Mouse (Mus musculus): ENCODE data around the gene Sun2. TPM values are rescaled to one million over a fixed set of nuclear protein-coding genes. Genes with fewer than 3 reads are reported as not detected.

Sun2 gene
- total and polyA plus RNA-seq, 3 experiments = 18.6 to 26.5 (median 22.3) TPM

DNA sequence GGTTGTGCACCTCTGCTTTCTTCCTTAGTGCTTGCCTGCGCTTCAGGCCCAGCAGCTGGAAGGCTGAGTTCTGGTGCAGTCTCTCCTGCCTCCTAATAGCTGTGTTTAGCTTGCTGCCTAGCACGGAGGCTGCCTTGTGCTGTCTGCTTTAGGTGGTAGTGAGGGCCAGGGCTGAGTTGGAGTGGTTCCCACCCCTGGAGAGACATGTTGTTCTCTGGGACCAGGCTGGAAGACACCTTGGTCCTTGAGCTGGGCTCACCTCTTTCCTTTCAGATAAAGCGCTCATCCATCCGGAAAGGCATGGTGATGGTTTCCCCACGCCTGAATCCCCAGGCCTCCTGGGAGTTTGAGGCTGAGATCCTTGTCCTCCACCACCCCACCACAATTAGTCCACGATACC lies 25.6 kb downstream of the Sun2 start:
- in situ Hi-C loops (cut with MboI; ENCODE audit: low pct_ligation_motif_present, low pct_unique_long_range_greater_than_20kb, low sequenced_read_pairs) (no loop called here), dilution Hi-C loops (cut with MboI; ENCODE audit: extremely low pct_ligation_motif_present, extremely low pct_unique_long_range_greater_than_20kb, low sequenced_read_pairs) (no loop called here)

GRCm38 (mm10) chr15:79715646-79716045 lies 26.7 kb downstream of the Sun2 start:
- no peak overlapping the region for H3K4me3 ChIP-seq (replicated peaks in 1 of 3; ENCODE audit: low read depth in 2 of 3, low read length in 2 of 3, poor library complexity in 1 of 3)
- no peaks in the 10 kb centered on the region for H3K27me3 ChIP-seq (replicated peaks)
- H3K4me2 ChIP-seq (ENCODE audit: insufficient read depth, low read depth, poor library complexity, severe bottlenecking) = no peak overlapping the region
- no peaks in the 10 kb centered on the region for H3K9me3 ChIP-seq (replicated peaks; ENCODE audit: low read length)
- H3K36me3 ChIP-seq (replicated peaks in 1 of 2; ENCODE audit: control insufficient read depth in 1 of 2, insufficient read depth in 1 of 2, low read length in 1 of 2) = peaks cover 83 to 95% of the 10 kb centered on the region in 2 experiments
- H3K27ac ChIP-seq (ENCODE audit: insufficient read depth, low read depth) = no peak overlapping the region
- H3K79me2 ChIP-seq (replicated peaks; ENCODE audit: control insufficient read depth, extremely low read depth, insufficient read depth, poor library complexity, severe bottlenecking) = no peaks in the 10 kb centered on the region
- no peaks in the 10 kb centered on the region for H3K4me1 ChIP-seq (ENCODE audit: control insufficient read depth in 1 of 2, insufficient read depth in 2 of 2)
- no peak for TF ChIP-seq POLR2AphosphoS2 (IDR thresholded peaks at IDR 0.05; ENCODE audit: low read depth, low read length)
- no peak for TF ChIP-seq MAZ (IDR thresholded peaks at IDR 0.05; ENCODE audit: low read depth, low read length)
- TF ChIP-seq MYC (IDR thresholded peaks at IDR 0.05; ENCODE audit: low read depth, low read length) = no peak
- TF ChIP-seq CTCF (conservative IDR thresholded peaks at IDR 0.05 in 1 of 2, IDR thresholded peaks at IDR 0.05 in 1 of 2; ENCODE audit: low read depth in 2 of 2, low read length in 2 of 2) = no peak
- no peak for TF ChIP-seq ETS1 (conservative IDR thresholded peaks at IDR 0.05; ENCODE audit: low read depth, low read length)
- no peak for TF ChIP-seq CHD2 (IDR thresholded peaks at IDR 0.05; ENCODE audit: low read length)
- no peak for TF ChIP-seq HCFC1 (IDR thresholded peaks at IDR 0.05; ENCODE audit: low read depth, low read length)
- no peak for TF ChIP-seq JUN (IDR thresholded peaks at IDR 0.05; ENCODE audit: insufficient read depth, low read depth, low read length)
- no peak for TF ChIP-seq JUND (conservative IDR thresholded peaks at IDR 0.05; ENCODE audit: low read depth, low read length)
- TF ChIP-seq UBTF (IDR thresholded peaks at IDR 0.05; ENCODE audit: low read depth, low read length) = no peak
- no peak for TF ChIP-seq EP300 (IDR thresholded peaks at IDR 0.05; ENCODE audit: low read length)
- no peak for TF ChIP-seq RAD21 (IDR thresholded peaks at IDR 0.05; ENCODE audit: low read depth, low read length)
- TF ChIP-seq USF1 (IDR thresholded peaks at IDR 0.05; ENCODE audit: low read depth, low read length) = no peak
- no peak for TF ChIP-seq USF2 (conservative IDR thresholded peaks at IDR 0.05; ENCODE audit: low read depth, low read length)
- TF ChIP-seq RCOR1 (conservative IDR thresholded peaks at IDR 0.05; ENCODE audit: low read depth, low read length) = no peak
- no peak for TF ChIP-seq MEF2A (IDR thresholded peaks at IDR 0.05; ENCODE audit: borderline replicate concordance, low read depth, low read length)
- in situ Hi-C loops (cut with MboI; ENCODE audit: low pct_ligation_motif_present, low pct_unique_long_range_greater_than_20kb, low sequenced_read_pairs) = no loop called here
- H3K9ac ChIP-seq (ENCODE audit: insufficient read depth, low read depth) = no peak overlapping the region
- no peak for DNase-seq (ENCODE audit: extremely low read depth)
- dilution Hi-C loops (cut with MboI; ENCODE audit: extremely low pct_ligation_motif_present, extremely low pct_unique_long_range_greater_than_20kb, low sequenced_read_pairs) = no loop called here

More for the DNA sequence above, 25.6 kb downstream of the Sun2 start:
- TF ChIP-seq MAZ (IDR thresholded peaks at IDR 0.05; ENCODE audit: low read depth, low read length) = no peak
- TF ChIP-seq ZMIZ1 (IDR thresholded peaks at IDR 0.05; ENCODE audit: low read depth, low read length) = no peak
- no peak for TF ChIP-seq USF1 (IDR thresholded peaks at IDR 0.05; ENCODE audit: low read depth, low read length)
- Histone ChIP-seq H3K4me3 (replicated peaks in 1 of 3; ENCODE audit: low read depth in 2 of 3, low read length in 2 of 3, poor library complexity in 1 of 3) (no peak overlapping the region), H3K27me3 (replicated peaks) (no peaks in the 10 kb centered on the region), H3K27ac (ENCODE audit: insufficient read depth, low read depth) (no peak overlapping the region), H3K36me3 (replicated peaks in 1 of 2; ENCODE audit: control insufficient read depth in 1 of 2, insufficient read depth in 1 of 2, low read length in 1 of 2) (peaks cover 84 to 95% of the 10 kb centered on the region in 2 experiments), H3K9me3 (replicated peaks; ENCODE audit: low read length) (no peaks in the 10 kb centered on the region), H3K79me2 (replicated peaks; ENCODE audit: control insufficient read depth, extremely low read depth, insufficient read depth, poor library complexity, severe bottlenecking) (no peaks in the 10 kb centered on the region), H3K9ac (ENCODE audit: insufficient read depth, low read depth) (no peak overlapping the region), H3K4me2 (ENCODE audit: insufficient read depth, low read depth, poor library complexity, severe bottlenecking) (no peak overlapping the region), H3K4me1 (ENCODE audit: control insufficient read depth in 1 of 2, insufficient read depth in 2 of 2) (no peaks in the 10 kb centered on the region)
- DNase-seq (ENCODE audit: extremely low read depth) = no peak

Measured in CH12.LX (cell line).